Mouse (Mus musculus) embryonic fibroblast, embryonic 13.5 days (primary cell): ENCODE results near the gene Paics. TPM values are rescaled to one million over a fixed set of nuclear protein-coding genes. Genes with fewer than 3 reads are reported as not detected.

Experiments used
- H3K27ac ChIP-seq: 2 replicates; pipeline ENCODE4 v1.5.1; 2012; ENCODE audit warnings: low read length, control low read depth, inconsistent platforms; ENCODE audit not compliant: insufficient read depth
- H3K4me1 ChIP-seq: 2 replicates; pipeline ENCODE4 v1.6.1; 2011; ENCODE audit warnings: low read length; ENCODE audit not compliant: control insufficient read depth, insufficient read depth
- H3K4me3 ChIP-seq: 2 replicates; pipeline ENCODE4 v1.5.1; 2011; ENCODE audit warnings: mild to moderate bottlenecking, control low read depth, low read length; ENCODE audit not compliant: insufficient read depth
- CTCF ChIP-seq: IDR thresholded peaks from 2 replicates; pipeline ENCODE4 v1.5.1; 2011; ENCODE audit warnings: mild to moderate bottlenecking, control low read depth, low read length, moderate library complexity, borderline replicate concordance; ENCODE audit not compliant: insufficient read depth
- POLR2A ChIP-seq: IDR thresholded peaks from 2 replicates; pipeline ENCODE4 v1.6.1; 2011; ENCODE audit warnings: low read depth, mild to moderate bottlenecking, control low read depth, low read length, moderate library complexity
- polyA plus RNA-seq: library from polyadenylated mRNA; stranded (reverse); fragments of >200 nt; gene quantifications from 2 replicates; pipeline ENCODE4 v1.2.4, GENCODE M21; 2011; ENCODE audit warnings: low read depth; ENCODE audit not compliant: missing spikeins, insufficient read length

Paics gene
- polyA plus RNA-seq, 1 experiment: 173 TPM

- no peak for TF ChIP-seq CTCF
- no peak for TF ChIP-seq POLR2A
- Histone ChIP-seq H3K4me3 (no peak overlapping the region), H3K4me1 (peaks cover 6% of the 10 kb centered on the region)
Measured at GRCm38 (mm10) chr5:76924296-76924695, 26.8 kb upstream of the Paics start.

GRCm38 (mm10) chr5:76928124-76928832 is 22.8 kb upstream of the Paics start:
- Histone ChIP-seq H3K4me3 (no peak overlapping the region), H3K27ac (peak overlapping the region; percentile 16; the same call in 1 of the 2 replicates), H3K4me1 (peaks cover 4% of the 10 kb centered on the region)
- TF ChIP-seq POLR2A: no peak
- TF ChIP-seq CTCF: no peak

More at GRCm38 (mm10) chr5:76924296-76924695, 26.8 kb upstream of the Paics start:
- no peak overlapping the region for H3K27ac ChIP-seq

- H3K4me3 ChIP-seq: no peak overlapping the region
- peaks cover 4% of the 10 kb centered on the region for H3K4me1 ChIP-seq
- H3K27ac ChIP-seq: no peak overlapping the region
- no peak for TF ChIP-seq POLR2A
- TF ChIP-seq CTCF: no peak
Measured at GRCm38 (mm10) chr5:76929180-76929877, 21.8 kb upstream of the Paics start.

GRCm38 (mm10) chr5:76939717-76940116 is 11.4 kb upstream of the Paics start:
- TF ChIP-seq POLR2A: no peak
- no peak for TF ChIP-seq CTCF
- H3K4me3 ChIP-seq: no peak overlapping the region
- no peak overlapping the region for H3K27ac ChIP-seq

GRCm38 (mm10) chr5:76941975-76942374 is 9.1 kb upstream of the Paics start:
- no peak overlapping the region for H3K27ac ChIP-seq
- H3K4me1 ChIP-seq: peaks cover 2% of the 10 kb centered on the region; the same call in 1 of the 2 replicates
- H3K4me3 ChIP-seq: no peak overlapping the region
- TF ChIP-seq CTCF: no peak
- TF ChIP-seq POLR2A: no peak

More at GRCm38 (mm10) chr5:76939717-76940116, 11.4 kb upstream of the Paics start:
- peaks cover 2% of the 10 kb centered on the region; the same call in 1 of the 2 replicates for H3K4me1 ChIP-seq

GRCm38 (mm10) chr5:76942505-76942904 is 8.6 kb upstream of the Paics start:
- TF ChIP-seq CTCF: no peak
- TF ChIP-seq POLR2A: no peak
- no peak overlapping the region for H3K27ac ChIP-seq
- no peak overlapping the region for H3K4me3 ChIP-seq
- peaks cover 2% of the 10 kb centered on the region; the same call in 1 of the 2 replicates for H3K4me1 ChIP-seq

GRCm38 (mm10) chr5:76944965-76945677 is 6.0 kb upstream of the Paics start:
- peaks cover 4% of the 10 kb centered on the region; the same call in 1 of the 2 replicates for H3K4me1 ChIP-seq
- H3K4me3 ChIP-seq: no peak overlapping the region
- no peak overlapping the region for H3K27ac ChIP-seq
- TF ChIP-seq POLR2A (no peak), CTCF (no peak)

GRCm38 (mm10) chr5:76945678-76946033 is 5.5 kb upstream of the Paics start:
- Histone ChIP-seq H3K4me3 (no peak overlapping the region), H3K4me1 (peaks cover 4% of the 10 kb centered on the region; the same call in 1 of the 2 replicates), H3K27ac (no peak overlapping the region)
- TF ChIP-seq CTCF (no peak), POLR2A (no peak)

- Histone ChIP-seq H3K4me1 (peaks cover 4% of the 10 kb centered on the region; the same call in 1 of the 2 replicates), H3K4me3 (no peak overlapping the region), H3K27ac (no peak overlapping the region)
- TF ChIP-seq POLR2A (no peak), CTCF (no peak)
Measured at GRCm38 (mm10) chr5:76947142-76947541, 4.0 kb upstream of the Paics start.

GRCm38 (mm10) chr5:76947758-76948157 is 3.3 kb upstream of the Paics start:
- TF ChIP-seq POLR2A (no peak), CTCF (no peak)
- no peak overlapping the region for H3K4me3 ChIP-seq
- H3K4me1 ChIP-seq: peaks cover 4% of the 10 kb centered on the region; the same call in 1 of the 2 replicates
- no peak overlapping the region for H3K27ac ChIP-seq
